Mouse (Mus musculus) lung, adult 2 months (tissue): ENCODE data around the gene Ckap5.

Experiments used
- CTCF ChIP-seq: fragments of 200-500 bp; IDR thresholded peaks from 2 replicates; pipeline ENCODE4 v1.5.1; 2011; ENCODE audit warnings: mild to moderate bottlenecking, low read length, control low read depth; ENCODE audit not compliant: insufficient read depth
- POLR2A ChIP-seq: fragments of 200-500 bp; IDR thresholded peaks from 2 replicates; pipeline ENCODE4 v1.6.1; 2011; ENCODE audit warnings: low read depth, mild to moderate bottlenecking, control low read depth, low read length, borderline replicate concordance; ENCODE audit errors: extremely low read depth

DNA sequence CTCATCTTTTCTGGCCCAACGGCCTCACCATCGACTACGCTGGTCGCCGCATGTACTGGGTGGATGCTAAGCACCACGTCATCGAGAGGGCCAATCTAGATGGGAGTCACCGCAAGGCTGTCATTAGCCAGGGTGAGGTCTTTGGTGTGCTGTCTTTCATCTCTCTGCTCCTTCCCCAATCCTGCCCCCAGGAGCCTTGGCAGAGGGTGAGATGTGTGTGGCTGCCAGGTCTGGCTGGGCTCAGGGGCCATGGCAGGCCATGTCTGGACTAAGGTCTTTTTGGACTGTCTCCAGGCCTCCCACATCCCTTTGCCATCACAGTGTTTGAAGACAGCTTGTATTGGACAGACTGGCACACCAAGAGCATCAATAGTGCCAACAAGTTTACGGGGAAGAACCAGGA, 46.2 kb upstream of the Ckap5 start:
- no peak for TF ChIP-seq POLR2A
- TF ChIP-seq CTCF = no peak
